Mouse (Mus musculus) lung, embryonic 14.5 days (tissue): ENCODE data around the gene Hist1h3a. TPM values are rescaled to one million over a fixed set of nuclear protein-coding genes. Genes with fewer than 3 reads are reported as not detected.
A peak's percentile ranks its signal among the peaks of the same experiment; 100 is the strongest.

Experiments used
- ATAC-seq: fragments of 200-750 bp; cut with Nextera tagmentation; 2 replicates; pipeline ENCODE4 v1.8.0; 2017; ENCODE audit warnings: mild to moderate bottlenecking, moderate TSS enrichment, moderate library complexity; ENCODE audit not compliant: insufficient read depth
- DNase-seq: peaks from one replicate; pipeline ENCODE4 v3.0.0-alpha.2; 2015
- H3K27ac ChIP-seq: fragments of 300-500 bp; sonication (generic); 2 replicates; pipeline ENCODE4 v1.5.1; 2014; ENCODE audit warnings: low read depth, mild to moderate bottlenecking, moderate library complexity
- H3K27me3 ChIP-seq: fragments of 300-500 bp; sonication (generic); 2 replicates; pipeline ENCODE4 v1.6.1; 2014; ENCODE audit warnings: low read length, control low read depth; ENCODE audit not compliant: insufficient read depth
- H3K36me3 ChIP-seq: fragments of 300-500 bp; sonication (generic); 2 replicates; pipeline ENCODE4 v1.6.1; 2014; ENCODE audit warnings: control low read depth; ENCODE audit not compliant: insufficient read depth
- H3K4me1 ChIP-seq: fragments of 300-500 bp; sonication (generic); 2 replicates; pipeline ENCODE4 v1.6.1; 2014; ENCODE audit warnings: antibody characterized with exemption, control low read depth; ENCODE audit not compliant: insufficient read depth
- H3K4me2 ChIP-seq: fragments of 300-500 bp; sonication (generic); 2 replicates; pipeline ENCODE4 v1.6.1; 2014; ENCODE audit warnings: mild to moderate bottlenecking
- H3K4me3 ChIP-seq: fragments of 300-500 bp; sonication (generic); 2 replicates; pipeline ENCODE4 v1.5.1; 2014; ENCODE audit warnings: low read depth, low read length
- H3K9ac ChIP-seq: fragments of 300-500 bp; sonication (generic); 2 replicates; pipeline ENCODE4 v1.6.1; 2014
- H3K9me3 ChIP-seq: fragments of 300-500 bp; sonication (generic); 2 replicates; pipeline ENCODE4 v1.6.1; 2016; ENCODE audit warnings: low read depth, low read length, control low read depth
- CTCF ChIP-seq: IDR thresholded peaks from 2 replicates; pipeline ENCODE4 v1.5.1; 2016; ENCODE audit warnings: antibody characterized with exemption, low read depth
- WGBS: fragments of 180-500 bp; shearing (Covaris S2); extraction: QIAGEN DNeasy Blood & Tissue Kit; methylation state at CpG from one replicate; pipeline ENCODE4 v1.1.7; 2014; 5-methylcytosine and 5-hydroxymethylcytosine counted together
- polyA plus RNA-seq: library from polyadenylated mRNA; unstranded; fragments of >200 nt; fragmentation: Nextera tagmentation; extraction: Ambion mirVana; gene quantifications from 2 replicates; pipeline ENCODE4 v1.2.1, GENCODE M21; 2014

Hist1h3a gene
- polyA plus RNA-seq, 1 experiment from 2014 or later: 9.2 TPM

GRCm38 (mm10) chr13:23740256-23740840, 21.8 kb downstream of the Hist1h3a start:
- peak overlapping the region; percentile 90 for H3K4me2 ChIP-seq
- H3K9me3 ChIP-seq: no peaks in the 10 kb centered on the region
- TF ChIP-seq CTCF: no peak
- peak overlapping the region; percentile 100 for H3K27ac ChIP-seq
- 19% methylated on average over 13 of the region's 13 CpGs for WGBS
- no peak for ATAC-seq
- peak; percentile 48 for DNase-seq
- H3K27me3 ChIP-seq: no peaks in the 10 kb centered on the region
- H3K36me3 ChIP-seq: no peaks in the 10 kb centered on the region
- peak overlapping the region; percentile 94 for H3K9ac ChIP-seq
- H3K4me3 ChIP-seq: peak overlapping the region; percentile 63
- 0 out of 2 replicates have a peak, but pooled peaks cover 5% of the 10 kb centered on the region for H3K4me1 ChIP-seq

GRCm38 (mm10) chr13:23739922-23740252, 22.3 kb downstream of the Hist1h3a start:
- H3K27ac ChIP-seq: peak overlapping the region; percentile 100
- ATAC-seq (no peak), DNase-seq (no peak)
- peak overlapping the region; percentile 90 for H3K4me2 ChIP-seq
- no peaks in the 10 kb centered on the region for H3K27me3 ChIP-seq
- peak overlapping the region; percentile 94 for H3K9ac ChIP-seq
- no peaks in the 10 kb centered on the region for H3K36me3 ChIP-seq
- H3K9me3 ChIP-seq: no peaks in the 10 kb centered on the region
- peak overlapping the region; percentile 63 for H3K4me3 ChIP-seq
- no peak for TF ChIP-seq CTCF
- WGBS: 0% methylated on average over 14 of the region's 14 CpGs
- H3K4me1 ChIP-seq: 0 out of 2 replicates have a peak, but pooled peaks cover 5% of the 10 kb centered on the region

- Histone ChIP-seq H3K9ac (peak overlapping the region; percentile 94), H3K4me2 (peak overlapping the region; percentile 90), H3K36me3 (no peaks in the 10 kb centered on the region), H3K4me1 (0 out of 2 replicates have a peak, but pooled peaks cover 5% of the 10 kb centered on the region), H3K27ac (peak overlapping the region; percentile 100), H3K27me3 (no peaks in the 10 kb centered on the region), H3K9me3 (no peaks in the 10 kb centered on the region), H3K4me3 (peak overlapping the region; percentile 63)
- under 1% methylated on average over 38 of the region's 39 CpGs for WGBS
- no peak for TF ChIP-seq CTCF
- ATAC-seq (peak; percentile 88), DNase-seq (peak; percentile 96)
These were observed 22.9 kb downstream of the Hist1h3a start for GRCm38 (mm10) chr13:23739069-23739921.

- H3K9me3 ChIP-seq: no peaks in the 10 kb centered on the region
- peak; percentile 94 for ATAC-seq
- H3K36me3 ChIP-seq: no peaks in the 10 kb centered on the region
- H3K4me2 ChIP-seq: peak within 1 kb of the TSS; percentile 90
- H3K27ac ChIP-seq: peak within 1 kb of the TSS; percentile 100
- H3K4me1 ChIP-seq: 0 out of 2 replicates have a peak, but pooled peaks cover 5% of the 10 kb centered on the region
- peak within 1 kb of the TSS; percentile 63 for H3K4me3 ChIP-seq
- H3K27me3 ChIP-seq: no peaks in the 10 kb centered on the region
- peak; percentile 29; the same call in 1 of the 2 replicates for TF ChIP-seq CTCF
- H3K9ac ChIP-seq: peak within 1 kb of the TSS; percentile 94
- under 1% methylated on average over 30 of the region's 38 CpGs for WGBS
- peak; percentile 97 for DNase-seq
These were observed 23.5 kb downstream of the Hist1h3a start, which contains the start of gene Hist1h1c for GRCm38 (mm10) chr13:23738677-23739068. Hist1h1c (plus strand) TSS chr13:23738808.

DNA sequence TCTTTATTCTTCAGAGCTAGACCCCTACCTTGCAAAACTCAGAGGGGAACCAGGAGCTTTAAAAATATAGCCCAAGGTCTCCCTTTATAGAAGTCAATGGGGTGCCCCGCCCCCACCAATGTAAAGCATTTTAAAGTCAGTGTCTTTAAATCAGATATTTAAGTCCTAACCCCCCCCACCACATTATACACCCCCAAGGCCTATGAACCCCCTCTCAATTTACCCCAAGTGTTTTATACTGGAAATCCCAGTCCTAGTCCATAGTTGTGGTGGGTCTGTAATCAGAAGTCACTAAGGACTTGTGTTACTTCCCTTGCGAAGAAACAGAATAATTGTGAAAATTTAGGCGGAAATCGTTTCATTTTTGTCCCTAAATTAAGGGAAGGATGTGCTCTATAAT, 24.1 kb downstream of the Hist1h3a start:
- ATAC-seq: no peak
- peak overlapping the region; percentile 100 for H3K27ac ChIP-seq
- WGBS: 23% methylated on average over 4 of the region's 4 CpGs
- peak; percentile 51 for DNase-seq
- peak overlapping the region; percentile 90 for H3K4me2 ChIP-seq
- peak overlapping the region; percentile 63 for H3K4me3 ChIP-seq
- no peak for TF ChIP-seq CTCF
- 0 out of 2 replicates have a peak, but pooled peaks cover 5% of the 10 kb centered on the region for H3K4me1 ChIP-seq
- H3K27me3 ChIP-seq: no peaks in the 10 kb centered on the region
- H3K36me3 ChIP-seq: no peaks in the 10 kb centered on the region
- no peaks in the 10 kb centered on the region for H3K9me3 ChIP-seq
- peak overlapping the region; percentile 94 for H3K9ac ChIP-seq

- ATAC-seq: no peak
- H3K4me3 ChIP-seq: no peak overlapping the region
- peak; percentile 11 for DNase-seq
- H3K27ac ChIP-seq: peak overlapping the region; percentile 100; the same call in 1 of the 2 replicates
- H3K36me3 ChIP-seq: no peaks in the 10 kb centered on the region
- H3K9me3 ChIP-seq: no peaks in the 10 kb centered on the region
- WGBS: 89% methylated on average over 5 of the region's 5 CpGs
- no peak overlapping the region for H3K4me2 ChIP-seq
- 0 out of 2 replicates have a peak, but pooled peaks cover 5% of the 10 kb centered on the region for H3K4me1 ChIP-seq
- H3K9ac ChIP-seq: no peak overlapping the region
- no peaks in the 10 kb centered on the region for H3K27me3 ChIP-seq
- TF ChIP-seq CTCF: no peak
These were observed 25.1 kb downstream of the Hist1h3a start for GRCm38 (mm10) chr13:23737091-23737490.
